Mouse (Mus musculus): ENCODE results near the gene Parp11. TPM values are rescaled to one million over a fixed set of nuclear protein-coding genes. Genes with fewer than 3 reads are reported as not detected.

The Parp11 gene
- polyA plus RNA-seq, 1 experiment: 0.19 TPM

DNA sequence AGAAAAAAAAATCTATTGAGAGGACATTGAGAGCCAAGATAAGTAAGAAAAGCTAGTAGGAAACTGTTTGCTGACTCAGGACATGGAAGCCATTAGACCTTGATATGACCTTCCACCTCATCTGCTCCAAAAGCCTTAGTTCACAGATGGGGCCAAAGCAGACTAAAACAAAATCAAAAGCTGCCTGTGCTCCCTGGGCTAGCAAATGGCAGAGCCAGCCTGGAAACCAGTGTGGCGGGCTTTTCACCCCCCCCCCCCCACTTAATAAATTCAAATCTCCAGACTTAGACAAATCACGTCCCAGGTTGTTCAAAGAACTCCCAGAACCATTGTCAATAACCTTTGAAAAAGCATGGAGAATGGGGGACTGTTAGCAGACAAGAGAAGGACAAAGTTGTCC, 2.7 kb upstream of the Parp11 start:
- H3K36me3 ChIP-seq (ENCODE audit: control insufficient read depth): no peaks in the 10 kb centered on the region
- TF ChIP-seq TAL1 (IDR thresholded peaks at IDR 0.05; ENCODE audit: low read length) (no peak), GATA1 (IDR thresholded peaks at IDR 0.05; ENCODE audit: low read length) (no peak)
- peaks cover 24% of the 10 kb centered on the region for H3K27me3 ChIP-seq (ENCODE audit: control insufficient read depth)
- no peak overlapping the region for H3K4me3 ChIP-seq (replicated peaks)
- peaks cover 28% of the 10 kb centered on the region for H3K4me1 ChIP-seq (ENCODE audit: control insufficient read depth)
- no peaks in the 10 kb centered on the region for H3K9me3 ChIP-seq (ENCODE audit: control insufficient read depth, low read length)

DNA sequence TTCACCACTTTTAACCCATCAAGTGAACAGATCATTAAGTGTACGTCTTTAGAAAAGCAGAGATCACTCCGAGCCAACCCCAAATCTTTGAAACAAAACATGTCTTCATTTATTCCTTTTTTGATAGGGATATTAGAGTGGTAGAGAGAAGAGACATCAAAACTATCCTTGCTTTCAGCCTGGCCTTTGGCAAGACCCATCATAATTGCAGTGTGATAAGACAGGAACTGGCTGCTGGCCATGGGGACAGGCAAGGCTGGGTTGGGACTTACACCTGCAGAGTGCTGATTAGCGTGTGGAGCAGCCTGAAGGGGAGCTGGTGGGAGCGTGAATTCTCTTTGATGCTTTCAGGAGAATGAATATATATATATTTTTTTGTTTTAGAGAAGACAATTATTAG, 2.2 kb upstream of the Parp11 start:
- Histone ChIP-seq H3K27me3 (ENCODE audit: control insufficient read depth) (peaks cover 24% of the 10 kb centered on the region), H3K4me3 (replicated peaks) (no peak overlapping the region), H3K9me3 (ENCODE audit: control insufficient read depth, low read length) (no peaks in the 10 kb centered on the region), H3K36me3 (ENCODE audit: control insufficient read depth) (no peaks in the 10 kb centered on the region), H3K4me1 (ENCODE audit: control insufficient read depth) (peaks cover 28% of the 10 kb centered on the region)
- TF ChIP-seq TAL1 (IDR thresholded peaks at IDR 0.05; ENCODE audit: low read length): peak; percentile 42; the same call in 2 of the 3 replicates
- no peak for TF ChIP-seq GATA1 (IDR thresholded peaks at IDR 0.05; ENCODE audit: low read length)

DNA sequence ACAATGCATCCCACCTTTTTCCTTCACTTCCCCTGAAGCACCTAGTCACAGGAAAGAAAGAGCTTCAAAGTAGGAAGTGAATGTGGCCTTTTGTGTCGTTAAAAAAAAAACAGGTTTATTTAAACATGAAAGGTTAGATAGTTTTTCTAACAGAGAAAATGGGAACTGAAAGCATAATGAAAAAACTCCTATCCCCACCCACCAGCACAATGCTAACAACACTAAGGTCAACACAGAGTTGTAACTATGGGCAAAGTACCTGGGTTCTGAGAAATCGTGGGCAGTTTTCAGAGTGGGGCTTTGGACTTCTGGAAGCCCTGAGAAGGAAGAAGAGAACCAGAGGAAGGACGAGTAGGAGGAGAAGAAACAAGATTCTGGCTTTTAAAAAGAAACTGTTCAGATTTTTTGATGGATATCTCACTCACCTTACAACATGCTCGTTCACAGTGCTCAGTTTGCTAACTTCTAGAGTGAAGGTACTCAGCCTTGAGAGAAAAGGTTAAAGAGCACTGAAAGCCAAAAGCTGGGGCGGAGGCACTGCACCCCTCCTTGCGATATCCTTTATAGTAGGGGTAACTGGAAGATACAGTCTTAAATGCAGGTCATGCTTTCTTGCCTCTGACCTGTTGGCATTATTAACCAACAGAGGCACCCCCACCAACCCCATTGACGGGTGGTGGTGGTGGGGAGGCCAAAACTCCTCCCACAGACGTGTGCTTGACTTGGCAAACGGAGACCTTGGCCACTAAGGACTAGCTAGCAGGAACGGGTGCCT, 1.2 kb downstream of the Parp11 start:
- peaks cover 28% of the 10 kb centered on the region for H3K4me1 ChIP-seq (ENCODE audit: control insufficient read depth)
- TF ChIP-seq TAL1 (IDR thresholded peaks at IDR 0.05; ENCODE audit: low read length): no peak
- TF ChIP-seq GATA1 (IDR thresholded peaks at IDR 0.05; ENCODE audit: low read length): no peak
- H3K9me3 ChIP-seq (ENCODE audit: control insufficient read depth, low read length): no peaks in the 10 kb centered on the region
- peaks cover 30% of the 10 kb centered on the region for H3K27me3 ChIP-seq (ENCODE audit: control insufficient read depth)
- H3K4me3 ChIP-seq (replicated peaks): no peak overlapping the region
- no peaks in the 10 kb centered on the region for H3K36me3 ChIP-seq (ENCODE audit: control insufficient read depth)

DNA sequence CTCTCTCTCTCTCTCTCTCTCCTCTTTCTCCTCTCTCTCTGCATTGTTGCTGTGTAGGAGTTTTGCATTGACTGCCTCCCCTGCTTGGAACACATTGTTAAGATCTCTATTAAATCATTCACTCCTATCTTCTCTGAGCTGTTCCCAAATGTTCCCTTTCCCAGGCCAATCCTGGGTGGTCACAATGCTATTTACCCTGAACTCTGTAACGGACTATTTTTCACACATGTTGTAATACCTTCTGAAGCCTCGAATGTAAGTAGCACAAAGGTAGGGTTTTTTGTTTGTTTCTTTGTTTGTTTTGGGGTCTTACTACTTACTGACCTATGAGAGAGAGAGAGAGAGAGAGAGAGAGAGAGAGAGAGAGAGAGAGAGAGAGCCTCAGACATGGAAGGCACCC, 2.2 kb downstream of the Parp11 start:
- no peaks in the 10 kb centered on the region for H3K36me3 ChIP-seq (ENCODE audit: control insufficient read depth)
- TF ChIP-seq GATA1 (IDR thresholded peaks at IDR 0.05; ENCODE audit: low read length) (no peak), TAL1 (IDR thresholded peaks at IDR 0.05; ENCODE audit: low read length) (no peak)
- H3K27me3 ChIP-seq (ENCODE audit: control insufficient read depth): peaks cover 30% of the 10 kb centered on the region
- H3K4me1 ChIP-seq (ENCODE audit: control insufficient read depth): peaks cover 34% of the 10 kb centered on the region
- H3K4me3 ChIP-seq (replicated peaks): no peak overlapping the region
- H3K9me3 ChIP-seq (ENCODE audit: control insufficient read depth, low read length): no peaks in the 10 kb centered on the region

DNA sequence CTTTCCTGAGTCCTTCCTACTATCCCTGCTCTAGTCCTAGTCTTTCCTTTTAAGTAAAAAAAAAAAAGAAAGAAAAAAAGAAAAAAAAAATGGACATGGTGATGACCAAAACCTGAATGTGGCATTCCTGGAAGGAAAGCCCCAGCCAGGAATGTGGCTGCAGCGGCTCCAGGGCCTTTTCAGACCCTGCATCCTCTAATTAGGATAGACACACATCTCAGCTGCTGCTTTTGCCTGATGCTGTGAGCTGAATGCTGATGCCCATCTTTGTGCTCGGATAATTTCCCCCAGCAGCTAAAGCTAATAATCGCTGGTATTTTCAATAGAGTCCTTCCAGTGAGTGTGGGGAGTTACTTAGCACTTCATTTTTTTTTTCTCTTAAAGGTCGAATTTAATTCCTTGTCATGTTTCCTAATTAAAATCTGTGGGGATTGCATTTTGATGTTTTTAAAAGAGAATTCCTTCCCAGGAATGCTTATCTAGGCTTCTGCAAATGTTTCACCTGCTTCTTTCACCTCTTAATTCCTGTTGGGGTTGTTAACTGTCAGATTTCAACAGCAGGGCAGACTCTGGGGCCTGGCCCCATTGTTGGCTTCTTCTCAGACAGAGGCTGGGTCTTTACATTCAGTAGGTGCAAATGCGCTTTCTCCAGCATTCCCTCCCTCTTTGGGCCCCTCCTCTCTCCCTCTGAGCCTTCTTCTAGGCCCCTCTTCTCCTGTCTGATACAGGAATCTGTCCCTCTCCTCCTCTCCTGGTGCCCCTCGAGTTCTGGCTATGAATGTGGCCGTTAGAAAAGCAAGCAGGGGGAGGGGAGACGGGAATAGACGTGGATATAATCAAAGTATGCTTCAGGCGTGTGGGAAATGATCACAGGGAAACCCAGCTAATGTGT, 3.1 kb downstream of the Parp11 start:
- peaks cover 30% of the 10 kb centered on the region for H3K27me3 ChIP-seq (ENCODE audit: control insufficient read depth)
- no peaks in the 10 kb centered on the region for H3K9me3 ChIP-seq (ENCODE audit: control insufficient read depth, low read length)
- H3K36me3 ChIP-seq (ENCODE audit: control insufficient read depth): no peaks in the 10 kb centered on the region
- TF ChIP-seq TAL1 (IDR thresholded peaks at IDR 0.05; ENCODE audit: low read length) (no peak), GATA1 (IDR thresholded peaks at IDR 0.05; ENCODE audit: low read length) (no peak)
- peaks cover 34% of the 10 kb centered on the region for H3K4me1 ChIP-seq (ENCODE audit: control insufficient read depth)
- H3K4me3 ChIP-seq (replicated peaks): no peak overlapping the region

DNA sequence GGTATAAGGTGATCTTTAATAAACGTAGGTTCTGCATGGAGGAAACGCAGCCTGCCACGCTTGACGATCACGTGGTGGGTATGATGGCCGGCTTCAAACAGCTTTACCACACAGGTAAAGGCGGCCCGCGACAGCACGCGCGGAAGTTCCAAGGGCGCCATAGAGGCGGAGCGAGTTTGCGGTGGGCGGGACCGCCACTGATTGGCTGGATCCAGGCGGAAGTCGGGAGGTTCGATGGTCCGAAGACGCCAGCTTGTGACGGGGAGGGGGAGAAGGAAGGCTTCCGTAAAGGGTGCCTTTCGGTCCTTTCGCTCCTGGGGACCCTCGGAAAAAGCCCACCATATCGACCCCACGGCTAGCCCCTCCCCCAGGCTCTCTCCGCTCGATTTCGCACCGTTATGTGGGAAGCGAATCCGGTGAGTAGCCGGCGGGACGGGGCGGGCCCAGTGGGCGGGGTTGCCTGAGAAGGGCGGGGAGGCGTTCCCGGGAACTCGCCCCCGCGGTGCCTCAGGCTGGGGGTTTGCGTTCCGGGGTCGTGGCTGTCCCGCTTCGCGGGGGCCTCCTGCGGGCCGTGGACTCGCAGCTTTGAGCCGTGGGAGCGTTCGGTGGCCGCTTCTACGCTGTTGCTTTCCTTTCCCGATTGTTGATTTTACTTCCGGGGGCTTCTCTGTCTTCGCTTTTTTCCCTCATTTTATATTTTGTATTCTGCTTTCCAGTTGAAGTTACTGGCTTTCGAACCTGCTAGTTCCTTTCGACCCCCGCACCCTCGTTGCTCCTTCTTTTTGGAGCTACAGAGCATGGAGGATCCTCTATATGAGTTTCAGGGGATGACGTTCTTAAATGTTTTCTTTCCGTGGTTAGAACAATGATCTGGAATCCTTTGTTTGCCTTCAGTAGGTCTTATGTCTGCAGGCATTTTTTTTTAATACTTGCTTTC, 7.0 kb downstream of the Parp11 start:
- Histone ChIP-seq H3K27me3 (ENCODE audit: control insufficient read depth) (peaks cover 20% of the 10 kb centered on the region), H3K9me3 (ENCODE audit: control insufficient read depth, low read length) (no peaks in the 10 kb centered on the region), H3K4me3 (replicated peaks) (peak overlapping the region; percentile 92), H3K4me1 (ENCODE audit: control insufficient read depth) (peaks cover 18% of the 10 kb centered on the region), H3K36me3 (ENCODE audit: control insufficient read depth) (no peaks in the 10 kb centered on the region)
- TF ChIP-seq TAL1 (IDR thresholded peaks at IDR 0.05; ENCODE audit: low read length): no peak
- no peak for TF ChIP-seq GATA1 (IDR thresholded peaks at IDR 0.05; ENCODE audit: low read length)

DNA sequence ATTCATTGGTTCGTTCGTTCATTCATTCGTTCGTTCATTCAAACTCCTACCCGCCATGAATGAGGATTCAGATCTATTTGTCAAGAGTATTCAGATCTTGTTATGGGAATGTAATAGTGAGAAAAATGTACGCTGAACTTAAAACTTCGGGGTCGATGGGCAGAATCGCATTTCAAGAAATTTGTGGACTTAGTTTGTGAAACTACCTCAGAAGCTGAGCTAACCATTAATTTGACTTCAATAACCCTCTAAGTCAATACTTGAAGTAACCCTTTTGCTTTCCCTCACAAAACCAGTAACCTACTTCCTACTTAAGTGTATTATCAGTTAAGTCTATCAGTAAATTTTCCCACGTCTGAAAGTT, 7.7 kb downstream of the Parp11 start:
- no peaks in the 10 kb centered on the region for H3K9me3 ChIP-seq (ENCODE audit: control insufficient read depth, low read length)

DNA sequence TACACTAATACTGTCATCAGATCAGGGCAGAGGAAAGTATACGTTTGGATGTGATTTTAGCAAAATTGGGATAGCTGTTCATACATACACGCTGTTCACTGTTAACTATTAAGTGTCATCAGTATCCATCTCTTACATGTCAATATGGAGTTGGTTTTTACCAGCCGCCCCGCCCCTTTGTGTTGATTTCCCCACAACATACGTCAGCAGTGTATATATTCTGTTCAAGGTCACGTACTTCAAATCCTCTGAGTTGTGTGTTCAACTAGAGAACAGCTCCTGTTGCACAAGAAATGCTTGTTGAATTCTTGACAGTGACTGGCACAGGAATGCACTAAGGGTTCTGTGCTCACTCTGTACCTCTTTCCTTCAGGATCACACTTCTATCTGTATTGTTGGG, 8.2 kb downstream of the Parp11 start:
- Histone ChIP-seq H3K4me1 (ENCODE audit: control insufficient read depth) (peaks cover 18% of the 10 kb centered on the region), H3K27me3 (ENCODE audit: control insufficient read depth) (peaks cover 11% of the 10 kb centered on the region), H3K36me3 (ENCODE audit: control insufficient read depth) (no peaks in the 10 kb centered on the region), H3K9me3 (ENCODE audit: control insufficient read depth, low read length) (no peaks in the 10 kb centered on the region), H3K4me3 (replicated peaks) (no peak overlapping the region)
- TF ChIP-seq TAL1 (IDR thresholded peaks at IDR 0.05; ENCODE audit: low read length): no peak
- TF ChIP-seq GATA1 (IDR thresholded peaks at IDR 0.05; ENCODE audit: low read length): no peak

More for the DNA sequence above, 7.7 kb downstream of the Parp11 start:
- peak overlapping the region; percentile 92 for H3K4me3 ChIP-seq (replicated peaks)
- TF ChIP-seq TAL1 (IDR thresholded peaks at IDR 0.05; ENCODE audit: low read length) (no peak), GATA1 (IDR thresholded peaks at IDR 0.05; ENCODE audit: low read length) (no peak)
- peaks cover 18% of the 10 kb centered on the region for H3K4me1 ChIP-seq (ENCODE audit: control insufficient read depth)
- no peaks in the 10 kb centered on the region for H3K36me3 ChIP-seq (ENCODE audit: control insufficient read depth)
- H3K27me3 ChIP-seq (ENCODE audit: control insufficient read depth): peaks cover 16% of the 10 kb centered on the region
